Mouse (Mus musculus) lung, postnatal 4 days (tissue): ENCODE data around the gene Rad9a.
"Not testable (repeated sequence)": the region's sequence is repeated elsewhere in the genome, so short reads cannot be mapped to it uniquely, and the experiment has no call there.

Source experiments
- DNase-seq, 2 experiments: peaks; one replicate each; pipeline ENCODE4 v3.0.0; 2021

The Rad9a gene

DNA sequence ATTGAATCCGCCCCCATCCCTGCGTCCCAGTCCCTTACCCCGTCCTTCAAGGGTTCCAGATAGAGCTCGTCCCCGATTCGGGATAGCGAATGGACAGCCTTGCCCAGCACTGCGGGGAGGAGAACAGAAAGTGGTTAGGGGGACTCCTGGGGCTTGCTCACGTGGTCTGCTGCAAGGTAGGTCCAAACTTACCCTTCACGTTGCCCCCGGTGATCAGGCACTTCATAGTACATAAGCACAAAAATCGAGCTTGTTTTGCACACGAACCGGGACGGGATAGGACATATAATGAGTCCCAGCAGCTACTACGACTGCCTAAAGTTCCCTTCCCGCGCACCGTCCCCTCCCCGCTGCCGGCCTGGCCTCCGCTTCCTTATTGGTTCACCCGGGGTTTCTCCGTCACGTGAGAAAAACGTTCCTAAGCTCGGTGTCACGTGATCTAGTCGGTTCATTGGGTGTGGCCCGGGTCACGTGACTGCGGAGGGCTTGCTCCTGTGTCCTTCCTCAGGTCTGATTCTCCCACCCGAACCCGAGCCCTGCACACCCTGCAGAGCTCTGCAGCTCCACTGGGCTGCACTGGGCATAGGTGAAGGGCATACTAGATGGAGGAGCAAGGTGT is at the start of gene Rad9a:
TSS of gene Rad9a (minus strand) at position 372 of the 619 bp plus-strand sequence.
- peak; percentile 96 to 97 for DNase-seq

- not testable (repeated sequence) for DNase-seq
Observed at GRCm38 (mm10) chr19:4248683-4249082, 47.2 kb upstream of the Rad9a start.

DNA sequence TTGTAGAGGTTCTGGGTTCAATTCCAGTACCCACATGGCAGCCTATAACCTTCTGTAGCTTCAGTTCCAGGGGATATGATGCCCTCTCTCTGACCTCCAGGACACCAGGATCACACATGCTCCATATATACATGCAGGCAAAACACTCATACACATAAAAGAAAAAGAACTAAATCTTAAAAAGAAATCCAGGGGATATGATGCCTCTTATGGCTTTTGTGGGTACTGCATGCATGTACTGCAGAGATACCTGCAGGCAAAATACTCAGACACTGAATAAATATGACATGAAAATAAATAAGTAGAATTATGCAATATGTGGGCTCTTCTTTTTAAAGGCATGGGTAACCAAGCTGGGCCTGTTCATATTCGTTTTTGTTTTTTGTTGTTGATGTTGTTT is 45.5 kb upstream of the Rad9a start:
- DNase-seq, result no peak

GRCm38 (mm10) chr19:4244775-4245174 is 43.3 kb upstream of the Rad9a start:
- no peak for DNase-seq

DNA sequence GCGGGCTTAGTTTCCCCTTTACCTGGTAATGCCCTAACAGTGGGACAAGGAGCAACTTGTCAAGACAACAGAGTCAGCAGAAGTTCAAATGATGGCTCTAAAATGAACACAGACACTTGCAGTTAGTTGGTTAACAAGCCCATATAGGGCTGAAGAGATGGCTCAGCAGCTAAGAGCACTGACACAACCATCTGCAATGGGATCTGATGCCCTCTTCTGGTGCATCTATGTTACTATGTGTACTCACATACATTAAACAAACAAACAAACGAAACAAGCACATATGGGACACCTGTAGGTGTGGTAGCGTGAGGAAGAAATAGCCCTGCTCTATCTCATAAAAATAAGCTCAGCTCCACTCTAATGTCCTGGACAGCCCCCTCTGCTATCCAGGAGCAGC is 41.0 kb upstream of the Rad9a start:
- DNase-seq, result no peak

DNA sequence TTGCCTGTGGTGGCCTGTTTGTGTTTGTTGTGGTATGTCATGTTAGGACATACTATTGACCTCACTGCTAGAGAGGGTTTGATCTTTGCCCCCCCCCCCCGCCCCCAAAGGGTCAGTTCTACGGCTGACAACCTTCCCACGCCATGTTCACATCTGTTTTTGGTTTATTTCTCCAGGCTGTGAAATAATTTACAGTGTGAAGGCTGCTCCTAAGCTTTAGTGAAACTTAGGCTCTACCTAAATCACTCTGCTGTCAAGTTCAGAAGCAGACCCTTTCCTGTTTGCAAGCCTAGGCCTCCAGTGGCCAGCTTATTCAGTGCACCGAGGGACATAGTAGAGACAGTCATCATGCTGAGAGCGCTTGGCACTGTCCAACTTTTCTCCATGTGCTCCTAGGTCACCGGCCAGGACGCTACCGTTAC is 38.8 kb upstream of the Rad9a start:
- no peak for DNase-seq

GRCm38 (mm10) chr19:4234548-4234947 is 33.1 kb upstream of the Rad9a start:
- no peak for DNase-seq

DNA sequence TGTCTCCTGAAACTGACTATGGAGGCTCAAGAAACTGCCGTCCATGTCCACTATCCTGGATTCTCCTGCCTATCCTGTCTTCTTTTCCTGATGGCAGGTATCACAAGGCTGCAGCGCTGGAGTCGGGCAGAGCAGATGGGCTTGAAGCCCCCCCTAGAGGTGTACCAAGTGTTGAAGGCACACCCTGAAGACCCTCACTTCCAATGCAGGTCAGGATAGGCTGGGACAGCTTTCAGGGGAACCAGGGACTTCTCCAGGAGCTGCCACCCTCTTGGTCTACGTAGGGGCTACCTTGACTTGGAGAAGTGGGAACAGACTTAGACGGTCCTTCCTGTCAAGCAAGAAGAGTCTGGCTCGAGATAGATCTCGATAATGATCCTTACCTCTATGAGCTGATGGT is 31.2 kb upstream of the Rad9a start:
- DNase-seq, result no peak

GRCm38 (mm10) chr19:4232186-4232572 is 30.7 kb upstream of the Rad9a start:
- no peak for DNase-seq

DNA sequence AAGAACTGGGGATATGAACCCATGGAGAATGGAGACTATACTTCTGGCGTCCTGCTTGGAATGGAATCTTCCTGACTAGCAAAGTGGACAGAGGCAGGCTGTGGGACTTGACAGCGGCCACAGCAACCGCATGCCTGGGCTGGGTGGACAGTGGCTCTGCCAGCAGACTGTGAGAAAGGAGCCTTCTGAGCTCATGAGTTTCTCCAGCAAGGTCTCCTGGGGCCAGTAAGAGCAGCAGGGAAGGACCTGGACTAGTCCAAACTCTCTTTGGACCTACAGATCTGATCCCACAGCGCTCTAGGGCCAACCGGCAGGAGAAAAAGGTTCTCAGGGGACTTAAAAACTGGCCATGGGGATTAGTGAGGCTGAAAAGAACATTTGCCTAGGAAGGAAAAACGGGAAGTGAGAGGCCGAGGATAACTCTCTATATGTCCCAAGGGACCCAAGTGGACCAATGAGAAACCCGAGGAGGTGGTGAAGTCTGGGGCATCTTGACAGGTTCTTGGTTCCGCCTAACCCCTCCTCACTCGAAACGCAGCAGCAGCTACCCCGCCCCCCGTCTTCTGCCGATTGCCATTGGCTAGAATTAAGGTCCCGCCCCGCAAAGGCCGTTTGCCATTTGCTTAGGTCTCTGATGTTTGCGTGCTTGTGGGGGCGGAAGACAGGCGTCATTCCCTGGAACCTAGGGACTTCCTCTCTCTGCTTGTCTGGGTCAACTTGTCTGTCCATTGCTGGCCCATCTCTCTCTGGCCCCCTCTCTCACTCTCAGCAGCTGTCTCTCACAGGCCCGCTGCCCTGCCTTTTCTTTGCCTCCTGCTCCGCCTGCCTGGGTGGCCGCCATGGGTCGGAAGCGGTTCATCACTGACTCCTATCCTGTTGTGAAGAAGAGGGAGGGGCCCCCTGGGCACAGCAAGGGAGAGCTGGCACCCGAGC is 30.1 kb upstream of the Rad9a start, which contains the start of gene Pold4:
TSS of gene Pold4 (plus strand) at position 647 of the 933 bp plus-strand sequence.
- DNase-seq, result peak; percentile 98

GRCm38 (mm10) chr19:4230415-4230814 is 29.0 kb upstream of the Rad9a start:
- DNase-seq, result no peak

DNA sequence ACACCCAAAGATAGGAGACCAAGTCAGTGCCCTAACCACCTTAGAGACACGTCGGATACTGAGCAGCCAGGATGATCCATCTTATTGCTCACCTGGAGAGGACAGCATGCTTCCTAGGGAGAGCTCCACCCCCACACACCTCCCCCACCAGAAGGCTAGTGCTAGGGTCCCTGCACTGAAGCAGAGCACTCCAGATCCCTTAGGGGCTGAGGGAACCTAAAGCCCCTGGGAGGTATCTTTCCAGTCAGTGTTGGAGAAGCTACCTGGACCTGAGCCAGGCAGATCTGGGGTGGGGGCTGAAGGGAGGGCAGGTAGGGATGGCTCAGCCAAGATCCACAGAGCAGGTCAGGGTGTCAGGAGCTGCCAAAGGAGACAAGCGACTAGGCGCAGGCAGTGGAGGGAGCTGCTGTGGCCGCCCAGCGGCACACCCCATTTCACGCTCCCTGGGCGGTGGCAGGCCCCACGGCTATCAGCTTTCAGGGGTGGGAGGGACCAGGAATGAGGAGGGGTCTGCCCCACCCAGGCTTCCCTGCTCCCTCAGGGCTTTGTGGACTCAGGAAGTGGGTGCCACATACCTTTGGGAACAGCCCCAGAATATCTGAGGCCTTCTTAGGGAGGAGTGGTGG is 28.1 kb upstream of the Rad9a start:
- DNase-seq, result no peak

- no peak for DNase-seq
Observed at GRCm38 (mm10) chr19:4228891-4229290, 27.4 kb upstream of the Rad9a start.

GRCm38 (mm10) chr19:4227894-4228678 is 26.6 kb upstream of the Rad9a start:
- DNase-seq, result peak; percentile 70 to 88

GRCm38 (mm10) chr19:4227446-4227845 is 26.0 kb upstream of the Rad9a start:
- no peak for DNase-seq

GRCm38 (mm10) chr19:4226779-4227178 is 25.3 kb upstream of the Rad9a start:
- no peak for DNase-seq

GRCm38 (mm10) chr19:4222165-4222564 is 20.7 kb upstream of the Rad9a start:
- peak; percentile 52 to 75 for DNase-seq

GRCm38 (mm10) chr19:4220957-4221743 is 19.7 kb upstream of the Rad9a start:
- peak; percentile 64 to 75 for DNase-seq

DNA sequence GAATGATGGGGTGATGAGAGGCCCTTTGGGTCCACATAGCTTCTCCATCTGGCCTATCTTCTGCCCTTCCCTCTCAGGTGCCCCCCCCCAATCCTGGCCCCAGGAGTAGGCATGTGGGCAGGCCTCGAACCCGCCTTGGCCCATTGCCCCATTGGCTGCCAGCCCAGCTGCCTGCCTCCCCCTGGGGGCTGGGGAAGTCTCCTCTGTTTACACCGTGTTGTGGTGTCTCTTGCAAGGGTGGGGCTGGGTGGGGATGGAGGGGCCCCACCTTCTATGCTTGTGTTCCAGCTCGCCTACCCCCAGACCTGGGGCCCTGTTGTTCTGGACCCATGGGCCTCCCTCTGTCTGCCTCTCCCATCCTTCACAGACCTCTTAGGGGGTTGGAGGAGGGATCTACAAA is 19.0 kb upstream of the Rad9a start:
- DNase-seq, result peak; percentile 65 to 75

- no peak for DNase-seq
Observed at GRCm38 (mm10) chr19:4219943-4220342, 18.5 kb upstream of the Rad9a start.

DNA sequence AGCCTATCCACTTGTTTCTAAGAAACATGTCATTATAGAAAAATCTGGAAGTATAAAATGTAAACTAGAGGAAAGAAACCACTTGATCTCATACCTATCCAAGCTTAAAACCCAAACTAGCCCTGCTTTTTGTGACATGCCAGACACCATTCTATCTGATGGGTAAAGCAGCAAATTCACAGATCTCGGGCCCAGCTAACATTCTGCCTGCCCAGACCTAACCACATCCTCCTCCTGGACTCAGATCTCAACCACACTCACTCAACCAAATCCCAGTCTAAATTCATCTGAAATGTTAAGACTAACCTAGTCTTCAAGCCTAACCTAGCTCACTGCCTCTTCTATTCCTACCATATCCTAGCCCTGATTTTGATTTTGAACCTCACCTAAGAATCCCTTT is 17.3 kb upstream of the Rad9a start:
- no peak for DNase-seq

- no peak for DNase-seq
Observed at GRCm38 (mm10) chr19:4218293-4218692, 16.8 kb upstream of the Rad9a start.
